Mouse (Mus musculus) thymus, adult 2 months (tissue): ENCODE data around the gene Elobl. TPM values are rescaled to one million over a fixed set of nuclear protein-coding genes. Genes with fewer than 3 reads are reported as not detected.

Source experiments
- DNase-seq: peaks from one replicate; pipeline ENCODE4 v3.0.0; 2021
- H3K27ac ChIP-seq: fragments of 200-500 bp; 2 replicates; pipeline ENCODE4 v1.5.1; 2012; ENCODE audit warnings: low read length, control low read depth; ENCODE audit not compliant: control insufficient read depth, insufficient read depth
- H3K27me3 ChIP-seq: fragments of 200-500 bp; 2 replicates; pipeline ENCODE4 v1.6.1; 2012; ENCODE audit warnings: mild to moderate bottlenecking, low read length, moderate library complexity, mixed read lengths; ENCODE audit not compliant: control insufficient read depth, insufficient read depth
- H3K36me3 ChIP-seq: fragments of 200-500 bp; 2 replicates; pipeline ENCODE4 v1.6.1; 2012; ENCODE audit warnings: mild to moderate bottlenecking, low read length, moderate library complexity; ENCODE audit not compliant: control insufficient read depth, insufficient read depth
- H3K4me1 ChIP-seq: fragments of 200-500 bp; replicated peaks from 2 replicates; pipeline ENCODE4 v1.6.1; 2012; ENCODE audit warnings: low read length; ENCODE audit not compliant: control insufficient read depth, insufficient read depth
- H3K4me3 ChIP-seq: fragments of 200-500 bp; 2 replicates; pipeline ENCODE4 v1.5.1; 2012; ENCODE audit warnings: mild to moderate bottlenecking, low read length, control low read depth, moderate library complexity; ENCODE audit not compliant: control insufficient read depth, insufficient read depth
- CTCF ChIP-seq: fragments of 200-500 bp; IDR thresholded peaks from 2 replicates; pipeline ENCODE4 v1.5.1; 2012; ENCODE audit warnings: mild to moderate bottlenecking, control low read depth, low read length, moderate library complexity, borderline replicate concordance; ENCODE audit not compliant: control insufficient read depth, poor library complexity, insufficient read depth; ENCODE audit errors: extremely low read depth
- POLR2A ChIP-seq: fragments of 200-500 bp; IDR thresholded peaks from 2 replicates; pipeline ENCODE4 v1.6.1; 2012; ENCODE audit warnings: mild to moderate bottlenecking, low read length, control low read depth, moderate library complexity; ENCODE audit not compliant: control insufficient read depth, poor library complexity, insufficient read depth; ENCODE audit errors: extremely low read depth
- WGBS: fragments of 180-500 bp; shearing (Covaris S2); methylation state at CpG from one replicate; pipeline ENCODE4 v1.1.7; 2018; 5-methylcytosine and 5-hydroxymethylcytosine counted together
- polyA plus RNA-seq: library from polyadenylated mRNA; depleted of rRNA; stranded (reverse); fragments of >200 nt; gene quantifications from 2 replicates; pipeline ENCODE4 v1.2.3, GENCODE M21; 2012

The Elobl gene
- polyA plus RNA-seq, 1 experiment: 0.51 TPM

- DNase-seq: no peak
- H3K27ac ChIP-seq: no peak overlapping the region
- TF ChIP-seq CTCF: no peak
- 0 out of 2 replicates have a peak, but pooled peaks cover 2% of the 10 kb centered on the region for H3K4me1 ChIP-seq
- peak overlapping the region; percentile 21 for H3K4me3 ChIP-seq
- H3K36me3 ChIP-seq: no peaks in the 10 kb centered on the region
- 4% methylated on average over 4 of the region's 4 CpGs for WGBS
- H3K27me3 ChIP-seq: no peaks in the 10 kb centered on the region
These were observed 11.9 kb downstream of the Elobl start for GRCm38 (mm10) chr11:88954803-88955202.

- H3K27ac ChIP-seq: no peak overlapping the region
- no peaks in the 10 kb centered on the region for H3K27me3 ChIP-seq
- TF ChIP-seq POLR2A (no peak), CTCF (no peak)
- WGBS: 97% methylated on average over 3 of the region's 3 CpGs
- H3K36me3 ChIP-seq: no peaks in the 10 kb centered on the region
- H3K4me3 ChIP-seq: no peak overlapping the region
- 0 out of 2 replicates have a peak, but pooled peaks cover 2% of the 10 kb centered on the region for H3K4me1 ChIP-seq
- no peak for DNase-seq
These were observed 13.1 kb downstream of the Elobl start for GRCm38 (mm10) chr11:88953582-88953981.

- 0 out of 2 replicates have a peak, but pooled peaks cover 2% of the 10 kb centered on the region for H3K4me1 ChIP-seq
- no peak overlapping the region for H3K27ac ChIP-seq
- TF ChIP-seq CTCF: no peak
- TF ChIP-seq POLR2A: no peak
- WGBS: 89% methylated on average over 5 of the region's 5 CpGs
- DNase-seq: no peak
- H3K4me3 ChIP-seq: no peak overlapping the region
- no peaks in the 10 kb centered on the region for H3K36me3 ChIP-seq
- H3K27me3 ChIP-seq: no peaks in the 10 kb centered on the region
These were observed 14.6 kb downstream of the Elobl start for GRCm38 (mm10) chr11:88952117-88952516.

GRCm38 (mm10) chr11:88951576-88951975, 15.2 kb downstream of the Elobl start:
- no peak for DNase-seq
- Histone ChIP-seq H3K27ac (no peak overlapping the region), H3K4me1 (0 out of 2 replicates have a peak, but pooled peaks cover 2% of the 10 kb centered on the region), H3K27me3 (no peaks in the 10 kb centered on the region), H3K36me3 (no peaks in the 10 kb centered on the region), H3K4me3 (no peak overlapping the region)
- no peak for TF ChIP-seq POLR2A
- no peak for TF ChIP-seq CTCF
- 89% methylated on average over 2 of the region's 2 CpGs for WGBS

- Histone ChIP-seq H3K36me3 (no peaks in the 10 kb centered on the region), H3K4me3 (no peak overlapping the region), H3K27ac (no peak overlapping the region), H3K27me3 (no peaks in the 10 kb centered on the region), H3K4me1 (0 out of 2 replicates have a peak, but pooled peaks cover 2% of the 10 kb centered on the region)
- DNase-seq: no peak
- TF ChIP-seq CTCF (no peak), POLR2A (no peak)
- WGBS: 90% methylated on average over 13 of the region's 13 CpGs
These were observed 16.0 kb downstream of the Elobl start for GRCm38 (mm10) chr11:88950640-88951250.

- Histone ChIP-seq H3K27ac (no peak overlapping the region), H3K4me3 (no peak overlapping the region), H3K27me3 (no peaks in the 10 kb centered on the region), H3K4me1 (0 out of 2 replicates have a peak, but pooled peaks cover 2% of the 10 kb centered on the region), H3K36me3 (no peaks in the 10 kb centered on the region)
- WGBS: 67% methylated on average over 8 of the region's 8 CpGs
- TF ChIP-seq CTCF (no peak), POLR2A (no peak)
- DNase-seq: no peak
These were observed 16.7 kb downstream of the Elobl start for GRCm38 (mm10) chr11:88949802-88950639.

GRCm38 (mm10) chr11:88948896-88949295, 17.8 kb downstream of the Elobl start:
- DNase-seq: no peak
- no peaks in the 10 kb centered on the region for H3K27me3 ChIP-seq
- no peak overlapping the region for H3K4me3 ChIP-seq
- H3K27ac ChIP-seq: no peak overlapping the region
- WGBS: 91% methylated on average over 8 of the region's 8 CpGs
- 0 out of 2 replicates have a peak, but pooled peaks cover 2% of the 10 kb centered on the region for H3K4me1 ChIP-seq
- no peaks in the 10 kb centered on the region for H3K36me3 ChIP-seq
- TF ChIP-seq CTCF: no peak
- TF ChIP-seq POLR2A: no peak
